Mouse (Mus musculus) megakaryocyte-erythroid progenitor cell, adult 5-6 weeks (primary cell): ENCODE measurements around the gene Apobec4. TPM values are rescaled to one million over a fixed set of nuclear protein-coding genes. Genes with fewer than 3 reads are reported as not detected.
A peak's percentile ranks its signal among the peaks of the same experiment; 100 is the strongest.

ENCODE experiments used
- ATAC-seq: replicated peaks from 2 replicates; pipeline ENCODE4 v1.8.0; 2016; ENCODE audit warnings: mild to moderate bottlenecking, inconsistent platforms; ENCODE audit not compliant: severe bottlenecking, poor library complexity, low FRiP score, low TSS enrichment
- total RNA-seq, 2 experiments: library from RNA; stranded (forward) in 1 of 2; stranded (reverse) in 1 of 2; fragments of 200-1000, 215-1000 nt in 1 of 2; fragments of >200 nt in 1 of 2; fragmentation: Nextera tagmentation in 1 of 2; gene quantifications; 2 replicates each; pipeline ENCODE4 v1.2.3; 2014 to 2017

Gene Apobec4
- total RNA-seq (2014; fragmentation: Nextera tagmentation) (not detected in 2 replicates), total RNA-seq (2017) (not detected in 2 replicates)

GRCm38 (mm10) chr1:152750312-152750965 is at the start of gene Apobec4:
Gene Apobec4 (plus strand): TSS chr1:152750551.
- no peak for ATAC-seq

GRCm38 (mm10) chr1:152701066-152701465 is 49.3 kb upstream of the Apobec4 start:
- no peak for ATAC-seq

GRCm38 (mm10) chr1:152702920-152703319 is 47.4 kb upstream of the Apobec4 start:
- no peak for ATAC-seq

DNA sequence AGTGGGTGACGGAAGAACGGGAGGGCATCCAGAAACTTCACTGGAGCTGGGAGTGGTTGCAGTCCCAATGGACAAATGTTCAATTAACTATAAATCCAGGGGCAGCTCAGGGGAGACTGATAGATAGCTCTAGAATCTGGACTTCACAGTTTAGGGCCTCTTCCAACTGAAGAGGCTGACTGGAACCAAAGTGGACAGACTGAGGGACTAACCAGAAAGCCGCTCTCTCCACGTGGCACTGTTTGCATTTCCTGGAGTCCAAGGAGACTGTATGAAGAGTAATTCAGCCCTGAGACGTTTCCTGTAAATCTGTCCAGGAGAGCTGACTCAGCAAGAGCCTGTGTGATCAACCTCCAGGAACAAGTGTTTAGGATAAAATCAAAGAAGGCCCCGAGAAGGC is 46.4 kb upstream of the Apobec4 start:
- ATAC-seq, result no peak

- ATAC-seq, result no peak
Observed at GRCm38 (mm10) chr1:152707560-152707959, 42.8 kb upstream of the Apobec4 start.

- ATAC-seq, result no peak
Observed at GRCm38 (mm10) chr1:152711037-152711436, 39.3 kb upstream of the Apobec4 start.

GRCm38 (mm10) chr1:152713924-152714323 is 36.4 kb upstream of the Apobec4 start:
- no peak for ATAC-seq

GRCm38 (mm10) chr1:152714405-152714804 is 35.9 kb upstream of the Apobec4 start:
- ATAC-seq, result no peak

GRCm38 (mm10) chr1:152717329-152717728 is 33.0 kb upstream of the Apobec4 start:
- no peak for ATAC-seq

DNA sequence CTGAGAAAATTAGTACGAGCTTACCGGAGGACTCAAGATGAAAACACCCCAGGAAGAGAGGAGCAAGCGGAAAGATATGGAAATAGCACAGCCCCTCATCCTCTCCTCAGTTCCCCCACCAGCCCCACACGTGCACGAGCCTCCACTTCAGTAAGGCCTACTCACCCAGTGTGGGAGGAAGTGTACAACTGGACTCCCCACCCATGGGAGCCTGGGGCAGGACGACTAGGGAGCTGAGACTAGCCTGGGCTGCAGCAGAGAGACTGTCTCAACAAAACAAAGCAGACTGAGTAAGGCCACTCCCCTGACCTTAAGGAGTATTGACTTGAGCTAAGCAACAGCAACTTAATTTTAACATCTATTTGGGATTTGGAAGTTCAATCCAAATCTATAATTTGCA is 32.2 kb upstream of the Apobec4 start:
- ATAC-seq, result no peak

GRCm38 (mm10) chr1:152720969-152721368 is 29.4 kb upstream of the Apobec4 start:
- ATAC-seq, result peak; percentile 48; the same call in 1 of the 2 replicates

- no peak for ATAC-seq
Observed at GRCm38 (mm10) chr1:152721535-152722198, 28.7 kb upstream of the Apobec4 start.

GRCm38 (mm10) chr1:152724286-152724685 is 26.1 kb upstream of the Apobec4 start:
- ATAC-seq, result peak; percentile 44; the same call in 1 of the 2 replicates

- ATAC-seq, result no peak
Observed at GRCm38 (mm10) chr1:152726095-152726494, 24.3 kb upstream of the Apobec4 start.

DNA sequence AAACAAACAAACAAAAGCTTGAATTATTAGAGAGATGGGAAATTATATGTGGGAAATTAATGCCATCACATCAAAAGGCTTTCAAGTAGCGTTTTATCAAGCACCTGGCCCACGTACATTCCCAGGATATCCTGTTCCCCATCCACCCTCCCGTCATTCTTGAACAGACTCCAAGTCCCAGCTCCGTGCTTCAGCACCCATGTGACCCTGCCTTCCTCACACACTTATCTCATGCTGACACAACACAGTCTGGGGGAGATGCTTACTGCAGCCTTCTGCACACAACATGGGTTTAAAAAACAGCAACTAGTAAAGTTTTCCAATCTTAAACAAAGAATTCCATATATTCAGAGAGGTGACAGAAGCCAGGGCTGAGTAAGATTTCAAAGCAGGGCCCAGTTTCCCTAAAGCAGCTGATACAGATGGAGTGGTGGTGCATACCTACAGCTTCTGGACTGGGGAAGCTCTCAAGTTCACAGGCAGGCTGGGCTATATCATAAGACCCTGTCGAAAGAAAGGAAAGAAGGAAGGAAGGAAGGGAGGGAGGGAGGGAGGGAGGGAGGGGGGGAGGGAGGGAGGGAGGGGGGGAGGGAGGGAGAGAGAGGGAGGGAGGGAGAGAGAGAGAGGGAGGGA is 22.6 kb upstream of the Apobec4 start:
- ATAC-seq, result peak; percentile 84

DNA sequence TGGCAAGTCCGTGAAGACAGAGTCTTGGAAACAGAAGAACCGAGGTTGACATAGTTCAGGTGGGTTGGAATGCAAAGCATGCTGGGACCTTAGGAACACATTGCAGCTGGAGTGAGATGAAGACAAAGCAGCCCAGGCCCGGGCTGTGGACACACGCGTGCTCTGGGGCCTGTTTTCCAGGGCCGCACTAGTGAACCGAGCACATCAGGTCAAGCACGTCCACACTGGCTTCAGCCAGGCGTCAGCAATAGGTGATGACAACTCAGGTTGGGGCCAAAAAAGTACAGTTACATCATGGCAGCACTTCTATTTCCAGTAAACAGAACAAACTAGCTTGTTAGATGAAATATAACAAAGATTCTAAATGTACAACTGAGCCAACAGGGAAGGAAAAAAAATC is 11.6 kb upstream of the Apobec4 start:
- ATAC-seq, result no peak

GRCm38 (mm10) chr1:152739374-152739773 is 11.0 kb upstream of the Apobec4 start:
- ATAC-seq, result no peak

DNA sequence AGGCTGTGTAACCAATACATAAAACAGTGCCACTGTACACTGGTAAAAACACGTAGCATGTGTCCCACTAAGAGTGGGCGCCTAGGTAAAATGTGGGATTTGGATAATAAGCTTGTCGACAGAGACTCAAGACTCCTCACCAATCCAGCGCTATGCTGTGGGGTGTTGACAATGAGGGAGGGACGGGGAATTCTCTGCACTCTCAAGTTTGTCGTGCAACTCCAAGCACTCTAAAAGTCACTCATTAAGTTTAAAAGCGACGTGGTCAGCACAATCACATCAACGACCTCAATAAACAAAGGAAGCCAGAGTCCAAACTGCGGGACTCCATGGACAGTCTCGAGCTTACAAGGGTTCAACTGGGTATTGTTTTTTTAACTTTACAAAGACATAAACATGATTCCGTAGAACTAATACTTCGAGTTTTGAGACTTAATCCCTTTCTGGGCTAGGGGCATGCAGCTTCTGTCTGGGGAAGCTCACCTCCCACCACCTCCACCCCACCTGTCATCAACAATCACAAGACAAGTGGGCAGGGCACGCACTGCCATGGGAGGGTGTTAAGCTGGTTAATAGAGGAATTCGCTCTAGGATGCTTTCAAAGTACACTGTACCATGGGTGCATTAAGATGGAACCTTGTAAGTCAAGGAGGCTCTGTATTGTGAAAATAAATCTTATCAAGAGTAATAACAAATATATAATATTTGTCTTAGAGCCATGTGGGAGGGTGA is 7.1 kb upstream of the Apobec4 start:
- ATAC-seq, result no peak

DNA sequence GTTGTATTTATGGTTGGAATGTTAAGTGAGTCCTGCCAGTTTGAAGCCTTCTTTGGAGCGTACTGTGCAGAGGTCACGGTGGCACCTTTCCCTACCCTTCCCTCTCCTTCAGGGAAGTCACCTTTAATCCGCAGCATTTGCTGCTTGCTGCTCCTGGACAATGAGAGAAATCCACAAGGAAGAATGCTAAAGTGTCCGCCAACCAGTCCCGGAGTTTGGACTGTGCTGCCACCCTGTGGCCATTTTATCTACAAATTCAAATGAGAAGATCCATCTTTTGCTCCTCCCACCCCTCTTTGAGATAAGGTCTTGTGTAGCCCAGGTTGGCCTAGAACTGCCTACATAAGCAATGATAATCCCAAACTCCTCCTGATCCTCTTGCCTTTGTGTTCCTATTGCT is 3.9 kb upstream of the Apobec4 start:
- ATAC-seq, result peak; percentile 89

DNA sequence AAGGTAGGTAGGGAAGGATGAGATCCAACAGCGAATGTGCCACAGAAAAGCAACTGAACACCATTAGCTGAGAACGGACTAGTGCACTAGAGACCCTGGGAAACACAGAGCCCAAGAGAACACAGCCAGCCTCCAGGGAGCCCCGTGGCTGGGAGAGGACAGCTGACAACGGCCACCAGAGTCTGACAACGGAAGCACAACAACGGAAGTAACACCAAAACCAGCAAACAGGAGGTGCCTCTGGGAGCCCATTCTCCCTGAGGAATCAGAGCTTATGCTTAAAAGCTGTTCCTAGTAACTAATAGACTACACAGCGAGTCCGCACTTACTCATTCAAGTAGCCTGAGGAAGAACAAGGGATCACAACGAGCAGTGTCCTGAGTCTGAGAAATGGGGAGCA is 1.1 kb upstream of the Apobec4 start:
- ATAC-seq, result no peak
